Comparison of ENCODE assay signal across 9 mouse cellular contexts in genomic region chr2:26342609-26343490, GRCm38 (mm10). TPM values are rescaled to one million over a fixed set of nuclear protein-coding genes. Genes with fewer than 3 reads are reported as not detected.
DNase-seq lines count a peak whose midpoint lies in the region; ATAC-seq and TF ChIP-seq lines count a peak whose summit lies in the region.
"Had no signal": no experiment of that assay in that cellular context is flagged by ENCODE, and none has a peak within 500 bp of the region (broad histone marks: within the 10 kb centered on the region; RNA-seq: fewer than 3 reads in every experiment).

No protein-coding gene starts in this region.

- no peaks in the 10 kb centered on the region for H3K9me3 ChIP-seq in liver, embryonic 13.5 days (replicated peaks)
- H3K9me3 ChIP-seq: neural tube, embryonic 12.5 days had no signal

- WGBS in liver, embryonic 13.5 days (ENCODE audit: insufficient replicate concordance), result 52% methylated on average over 11 of the region's 11 CpGs

- H3K4me1 ChIP-seq in liver, embryonic 13.5 days (replicated peaks), result peaks cover 19% of the 10 kb centered on the region
- H3K4me1 ChIP-seq: neural tube, embryonic 12.5 days had no signal

- no peak overlapping the region for H3K4me2 ChIP-seq in liver, embryonic 13.5 days
- H3K4me2 ChIP-seq: neural tube, embryonic 12.5 days had no signal

- no peaks in the 10 kb centered on the region for H3K36me3 ChIP-seq in liver, embryonic 13.5 days

- intact Hi-C loops in gastrocnemius, adult 2 months (cut with DNase I), result no loop called here
- intact Hi-C loops in gastrocnemius, postnatal 36 days (cut with DNase I), result no loop called here

- ATAC-seq in liver, embryonic 13.5 days (ENCODE audit: low read depth), result 0 out of 2 replicates have a peak, but pooled peaks have one; percentile 43

- TF ChIP-seq CTCF in gastrocnemius, adult 2 months (IDR thresholded peaks at IDR 0.05), result no peak

- peak overlapping the region; percentile 66 for H3K27ac ChIP-seq in gastrocnemius, adult 2 months
- peak overlapping the region; percentile 66 for H3K27ac ChIP-seq in liver, embryonic 13.5 days
- H3K27ac ChIP-seq: neural tube, embryonic 12.5 days had no signal

- no peak for DNase-seq in gastrocnemius, adult 2 months
- DNase-seq in gastrocnemius, postnatal 36 days, result no peak
- DNase-seq in thymus, postnatal 0 days (ENCODE audit: low spot score), result peak; percentile 45
- DNase-seq in thymus, postnatal 10 days (ENCODE audit: low spot score in 2 of 2), result no peak
- no peak for DNase-seq in liver, embryonic 13.5 days
- DNase-seq in urinary bladder, postnatal 36 days (ENCODE audit: low spot score in 2 of 2), result no peak
- no peak for DNase-seq in frontal cortex, postnatal 14 days (ENCODE audit: low spot score in 2 of 2)
- DNase-seq in ovary, postnatal 36 days (ENCODE audit: low spot score), result no peak

- no peak overlapping the region for H3K4me3 ChIP-seq in gastrocnemius, adult 2 months
- H3K4me3 ChIP-seq in liver, embryonic 13.5 days (replicated peaks), result no peak overlapping the region
- H3K4me3 ChIP-seq: neural tube, embryonic 12.5 days had no signal

- no peaks in the 10 kb centered on the region for H3K27me3 ChIP-seq in liver, embryonic 13.5 days
- H3K27me3 ChIP-seq: neural tube, embryonic 12.5 days had no signal

- peak overlapping the region; percentile 17; the same call in 1 of the 2 replicates for H3K9ac ChIP-seq in liver, embryonic 13.5 days
- H3K9ac ChIP-seq: neural tube, embryonic 12.5 days had no signal

RNA-seq across cellular contexts. Expression of gene Dnlz, which starts 9.1 kb away (rescaled TPM):
- 10 to 100 TPM; 18.0 to 22.7 TPM for total RNA-seq in gastrocnemius, adult 2 months (2021)
- total RNA-seq in gastrocnemius, postnatal 36 days (2021), result 10 to 100 TPM; 18.2 to 19.5 TPM
- 22.2 and 24.5 TPM in 2 replicates for polyA plus RNA-seq in thymus, postnatal 0 days (2015; fragmentation: Nextera tagmentation; extraction: Ambion mirVana)
- polyA plus RNA-seq in liver, embryonic 13.5 days (2015; fragmentation: Nextera tagmentation; extraction: Ambion mirVana), result 10.0 and 11.2 TPM in 2 replicates

RNA-seq across cellular contexts. Expression of gene Card9, which starts 17.9 kb away (rescaled TPM):
- 1 to 10 TPM; 1.1 to 1.2 TPM for total RNA-seq in gastrocnemius, adult 2 months (2021)
- total RNA-seq in gastrocnemius, postnatal 36 days (2021), result under 1 TPM; 0.44 to 0.82 TPM
- 15.9 and 17.1 TPM in 2 replicates for polyA plus RNA-seq in thymus, postnatal 0 days (2015; fragmentation: Nextera tagmentation; extraction: Ambion mirVana)
- 1.2 and 1.5 TPM in 2 replicates for polyA plus RNA-seq in liver, embryonic 13.5 days (2015; fragmentation: Nextera tagmentation; extraction: Ambion mirVana)

RNA-seq across cellular contexts. Expression of gene Gpsm1, which starts 27.5 kb away (rescaled TPM):
- 1 to 10 TPM; 2.3 to 2.6 TPM for total RNA-seq in gastrocnemius, adult 2 months (2021)
- 1 to 10 TPM; 2.1 to 2.9 TPM for total RNA-seq in gastrocnemius, postnatal 36 days (2021)
- polyA plus RNA-seq in thymus, postnatal 0 days (2015; fragmentation: Nextera tagmentation; extraction: Ambion mirVana), result 12.5 and 13.7 TPM in 2 replicates
- 3.4 TPM in 2 replicates for polyA plus RNA-seq in liver, embryonic 13.5 days (2015; fragmentation: Nextera tagmentation; extraction: Ambion mirVana)

RNA-seq across cellular contexts. Expression of gene Snapc4, which starts 37.6 kb away (rescaled TPM):
- 1 to 10 TPM; 7.5 to 8.6 TPM for total RNA-seq in gastrocnemius, adult 2 months (2021)
- total RNA-seq in gastrocnemius, postnatal 36 days (2021), result 1 to 10 TPM; 3.7 to 9.0 TPM
- polyA plus RNA-seq in thymus, postnatal 0 days (2015; fragmentation: Nextera tagmentation; extraction: Ambion mirVana), result 14.2 and 19.4 TPM in 2 replicates
- polyA plus RNA-seq in liver, embryonic 13.5 days (2015; fragmentation: Nextera tagmentation; extraction: Ambion mirVana), result 10.5 and 12.6 TPM in 2 replicates

RNA-seq across cellular contexts. Expression of gene Entr1, which starts 46.3 kb away (rescaled TPM):
- total RNA-seq in gastrocnemius, adult 2 months (2021), result 10 to 100 TPM; 25.2 to 33.1 TPM
- total RNA-seq in gastrocnemius, postnatal 36 days (2021), result 10 to 100 TPM; 22.5 to 24.0 TPM
- polyA plus RNA-seq in thymus, postnatal 0 days (2015; fragmentation: Nextera tagmentation; extraction: Ambion mirVana), result 164 and 184 TPM in 2 replicates
- polyA plus RNA-seq in liver, embryonic 13.5 days (2015; fragmentation: Nextera tagmentation; extraction: Ambion mirVana), result 47.6 and 52.4 TPM in 2 replicates
